Mouse (Mus musculus): ENCODE results near the gene Hivep2.

Gene Hivep2

DNA sequence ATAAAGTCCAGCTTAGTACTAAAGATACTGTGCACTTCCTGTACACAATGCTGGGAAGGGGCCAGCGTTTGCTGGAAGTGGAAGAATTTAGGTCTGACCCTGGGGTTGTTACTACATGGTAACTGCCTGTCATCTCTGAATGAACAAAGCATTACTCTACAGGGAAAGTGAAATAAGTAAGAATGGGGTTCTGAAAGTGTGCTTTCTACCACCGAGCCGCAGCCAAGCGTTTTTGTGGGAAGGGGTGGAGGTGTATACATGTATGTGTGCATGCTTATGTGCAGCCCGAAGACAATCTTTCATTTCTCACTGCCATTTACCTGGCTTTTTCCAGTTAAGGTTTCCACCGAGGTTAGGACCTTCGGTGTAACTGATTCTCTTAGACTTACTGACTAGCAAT, 121.4 kb downstream of the Hivep2 start:
- DNase-seq, result peak; percentile 30 to 39

DNA sequence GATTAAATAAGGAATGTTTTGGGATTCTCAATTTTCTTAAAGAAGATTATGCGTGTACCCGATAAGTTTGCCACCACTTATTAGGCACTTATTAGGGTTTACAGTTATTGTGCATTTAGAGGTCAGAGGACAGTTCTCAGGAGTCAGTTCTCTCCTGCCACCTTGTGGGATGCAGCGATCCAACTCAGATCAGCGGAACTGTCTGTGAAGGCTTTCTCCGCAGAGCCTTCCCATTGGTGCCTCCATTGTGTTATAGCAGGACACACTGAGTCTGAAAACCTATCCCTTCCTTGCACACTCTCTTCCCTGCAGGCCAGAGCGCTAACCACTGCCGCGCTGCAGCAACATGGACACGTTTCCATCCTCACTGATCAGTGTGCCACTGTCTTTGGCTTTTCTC, 123.6 kb downstream of the Hivep2 start:
- DNase-seq, result peak in 1 of 2 experiments; percentile 24

DNA sequence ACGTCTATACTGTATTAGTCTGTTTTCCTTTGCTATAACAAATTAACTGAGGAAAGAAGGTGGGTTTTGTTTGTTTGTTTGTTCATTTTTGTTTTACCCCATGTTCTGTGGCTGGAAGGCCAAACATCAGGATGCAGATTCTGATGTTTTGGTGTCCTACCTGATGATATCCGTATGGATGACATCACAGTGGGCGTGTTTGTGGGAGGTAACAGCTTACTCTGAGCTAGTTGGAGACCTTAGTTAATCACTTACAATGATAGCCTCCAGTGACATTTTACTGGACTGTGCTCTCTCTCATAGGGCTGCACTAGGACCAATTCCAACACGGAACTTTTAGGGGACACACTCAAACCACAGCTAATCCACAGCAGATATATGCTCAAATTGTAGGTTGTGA, 128.2 kb downstream of the Hivep2 start:
- no peak for DNase-seq

DNA sequence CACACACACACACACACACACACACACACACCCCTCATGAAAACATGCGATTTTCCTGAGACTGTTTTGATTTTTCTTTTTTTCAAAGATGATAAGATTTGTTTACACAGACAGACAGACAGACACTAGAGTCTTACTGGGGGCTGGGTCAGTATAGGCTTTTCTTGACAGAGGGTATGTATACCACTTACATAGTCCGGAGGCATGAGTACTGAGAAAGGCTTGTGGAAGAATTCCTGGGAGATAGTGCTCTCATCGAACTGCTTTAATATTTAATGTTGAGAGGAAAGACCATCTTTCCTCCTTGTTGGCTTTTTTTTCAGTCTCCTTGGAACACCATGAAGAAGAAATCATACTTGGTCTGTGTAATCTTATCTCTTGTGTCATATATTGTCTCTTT, 130.2 kb downstream of the Hivep2 start:
- DNase-seq, result no peak

DNA sequence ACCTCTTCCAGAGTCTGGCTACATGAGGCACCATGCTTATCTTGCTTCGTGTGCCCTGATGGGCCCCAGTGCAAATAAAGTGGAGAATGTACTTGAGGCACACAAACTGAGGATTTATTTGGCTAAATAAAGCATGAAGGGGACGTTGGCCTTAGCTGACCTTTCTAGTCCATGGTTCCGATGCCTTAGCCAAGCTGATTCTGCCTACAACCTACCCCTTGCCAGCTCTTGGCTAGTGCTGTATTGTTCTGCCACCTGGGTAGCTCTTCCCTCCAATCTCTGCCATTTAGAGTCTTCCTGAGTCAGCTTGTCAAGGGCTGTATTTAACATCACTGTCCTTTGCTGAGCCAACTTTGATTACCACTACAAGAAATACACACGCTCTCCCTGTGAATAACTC, 133.3 kb downstream of the Hivep2 start:
- DNase-seq, result no peak

DNA sequence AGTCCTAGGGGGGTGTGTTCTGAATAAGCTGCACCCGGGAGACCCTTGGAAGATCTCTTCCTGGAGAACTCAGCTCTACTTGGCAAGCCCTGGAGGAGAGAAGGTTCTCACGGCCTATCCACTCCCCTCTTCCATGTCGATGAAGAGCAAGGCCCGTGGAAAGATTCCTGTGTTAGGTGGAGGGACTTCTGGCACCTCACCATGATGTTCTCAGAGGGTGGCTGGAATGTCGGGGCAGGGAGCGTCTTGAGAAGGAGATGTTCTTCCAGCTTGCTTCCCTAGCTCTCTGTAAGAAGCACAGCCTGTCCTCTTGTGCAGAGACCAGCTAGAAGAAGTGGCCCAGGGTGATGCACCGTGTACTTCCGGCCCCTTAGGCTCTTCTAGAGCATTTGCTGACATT, 134.2 kb downstream of the Hivep2 start:
- no peak for DNase-seq

DNA sequence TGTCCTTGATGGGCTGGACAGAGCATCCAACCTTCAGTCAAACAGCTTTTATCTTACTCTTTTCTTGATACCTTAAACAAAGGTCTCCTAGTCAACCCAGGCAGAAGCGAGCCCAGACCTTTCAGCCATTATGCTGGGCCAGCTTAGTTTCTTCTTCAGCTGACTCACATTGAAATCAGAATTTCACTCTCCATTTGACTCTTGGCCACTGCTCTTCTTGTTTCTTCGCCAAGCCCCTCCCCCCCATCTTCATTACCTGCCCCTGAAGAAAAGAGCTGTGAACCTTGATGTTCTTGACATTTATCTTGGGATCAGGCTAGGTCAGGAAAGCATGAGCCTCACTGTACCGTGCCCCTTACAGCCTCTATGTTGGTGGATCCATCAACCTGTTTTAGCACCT, 135.0 kb downstream of the Hivep2 start:
- no peak for DNase-seq

DNA sequence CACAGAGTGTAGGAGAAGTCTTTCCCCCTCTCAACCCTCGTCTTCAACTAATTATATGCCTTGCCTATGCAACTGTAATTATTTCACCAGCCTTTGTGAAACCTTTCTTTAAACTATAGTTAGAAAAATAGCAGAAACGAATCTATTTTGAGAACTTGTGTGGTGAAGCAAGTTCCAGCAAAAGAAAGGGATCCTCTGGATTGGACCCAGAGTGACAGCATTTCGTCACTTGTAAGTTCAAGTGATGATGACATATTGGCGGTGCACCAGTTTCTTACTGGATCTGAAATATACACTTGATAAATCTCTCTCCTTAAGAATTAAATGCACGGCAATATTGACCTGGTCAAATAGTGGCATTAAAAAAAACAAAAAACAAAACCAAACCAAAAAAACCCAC, 136.1 kb downstream of the Hivep2 start:
- no peak for DNase-seq

DNA sequence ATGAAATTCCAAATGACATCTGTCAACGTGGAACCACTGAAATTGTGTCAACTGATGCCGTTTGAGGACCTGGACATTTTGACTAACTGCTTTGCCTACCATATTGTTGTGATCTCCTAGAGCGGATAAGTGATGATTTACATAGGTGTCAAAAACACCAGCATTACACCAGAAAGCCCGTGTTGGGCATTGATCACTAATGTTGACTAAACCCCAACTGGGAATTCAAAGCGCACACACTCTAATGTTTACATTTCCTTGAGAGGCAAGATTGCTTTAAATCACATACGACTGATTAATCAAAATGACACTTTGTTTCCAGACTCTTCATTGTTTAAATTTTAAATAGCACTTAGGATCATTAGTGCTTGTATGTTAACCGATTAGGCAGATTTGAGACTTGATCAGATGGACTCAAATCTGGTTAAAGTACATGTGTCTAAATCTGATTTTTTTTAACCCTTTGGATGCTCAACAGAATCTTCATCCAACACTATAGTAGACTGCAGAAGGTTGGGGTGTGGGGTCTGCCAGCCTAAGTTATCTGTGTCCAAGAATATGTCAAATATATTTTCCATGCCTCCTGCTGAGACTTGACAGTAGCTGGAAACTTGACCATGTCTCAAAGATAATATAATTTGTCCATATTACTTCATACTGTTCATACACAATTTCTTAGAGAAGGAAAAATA, 142.3 kb downstream of the Hivep2 start:
- DNase-seq, result no peak

DNA sequence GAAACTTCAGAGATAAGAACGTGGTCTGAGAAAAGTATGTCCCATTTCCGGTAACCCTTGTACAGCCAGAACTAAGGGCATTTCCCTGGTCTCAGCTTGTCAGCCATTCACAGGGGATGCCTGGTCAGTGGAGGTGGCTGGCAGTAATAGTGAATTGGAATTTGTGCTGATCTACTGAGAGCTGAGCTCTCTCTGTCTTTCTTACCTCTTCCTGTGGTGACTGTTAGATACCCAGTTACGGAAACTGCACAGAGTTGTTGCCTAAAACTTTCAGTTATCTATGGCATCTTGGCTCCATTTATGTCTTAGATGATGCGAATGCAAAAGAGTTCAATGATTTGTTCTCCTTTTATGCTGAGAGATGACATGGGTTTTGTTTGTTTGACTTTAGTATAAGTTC, 150.0 kb downstream of the Hivep2 start:
- no peak for DNase-seq

DNA sequence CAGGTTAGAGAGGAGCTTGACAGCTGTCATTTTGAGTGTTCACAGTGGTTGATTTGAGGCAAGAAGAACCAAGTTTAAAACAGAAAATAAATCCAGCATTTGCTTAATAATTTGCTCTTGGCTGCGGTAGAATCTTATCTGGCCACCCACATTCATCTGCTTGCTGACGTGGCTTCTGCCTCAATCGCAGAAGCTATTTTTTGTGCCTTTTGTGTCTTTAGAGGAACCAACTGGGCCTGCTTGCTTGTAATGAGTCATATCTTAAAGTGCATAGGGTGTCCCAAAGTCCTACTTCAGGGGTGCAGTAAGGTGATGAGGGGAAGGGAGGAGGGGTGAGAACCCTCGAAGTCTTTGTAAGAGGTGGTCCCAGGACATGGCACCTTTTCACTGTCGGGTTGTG, 151.1 kb downstream of the Hivep2 start:
- no peak for DNase-seq

DNA sequence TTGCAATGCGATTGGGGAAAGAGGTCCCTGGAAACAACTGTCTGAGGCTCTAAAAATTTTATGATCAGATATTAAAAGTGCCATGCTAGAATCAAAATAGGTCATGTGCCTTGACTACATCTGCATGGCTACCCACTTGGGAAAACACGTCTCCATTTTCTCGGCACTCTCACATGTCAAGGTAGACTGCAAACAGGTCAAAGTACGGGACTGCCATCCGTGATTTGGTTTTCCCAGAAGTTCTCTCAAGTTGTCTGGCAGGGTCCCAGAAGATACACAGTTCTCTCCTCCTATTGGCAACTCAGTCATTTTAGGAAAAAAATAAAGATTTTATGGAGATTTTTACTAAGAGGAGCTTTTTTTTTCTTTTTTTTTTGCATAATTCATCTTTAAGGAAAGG, 153.3 kb downstream of the Hivep2 start:
- DNase-seq, result no peak

DNA sequence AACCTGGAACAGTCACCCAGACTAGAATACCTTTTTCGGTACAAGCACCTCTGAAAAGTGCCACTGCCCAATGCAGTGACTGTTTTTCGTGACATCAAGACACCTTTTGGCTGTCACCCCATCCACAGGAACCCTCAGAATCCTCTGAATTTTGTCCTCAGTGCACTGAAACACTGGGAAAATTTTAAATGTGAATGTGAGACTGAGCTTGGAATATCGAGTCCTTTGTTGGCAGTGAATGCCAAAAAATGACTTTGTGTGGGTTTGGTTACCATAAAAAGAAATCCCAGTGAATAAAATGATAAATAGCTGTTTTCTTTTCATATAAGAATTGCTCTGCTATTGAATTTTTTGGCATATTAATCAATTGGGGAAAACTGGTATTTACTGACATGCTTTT, 154.6 kb downstream of the Hivep2 start:
- no peak for DNase-seq

DNA sequence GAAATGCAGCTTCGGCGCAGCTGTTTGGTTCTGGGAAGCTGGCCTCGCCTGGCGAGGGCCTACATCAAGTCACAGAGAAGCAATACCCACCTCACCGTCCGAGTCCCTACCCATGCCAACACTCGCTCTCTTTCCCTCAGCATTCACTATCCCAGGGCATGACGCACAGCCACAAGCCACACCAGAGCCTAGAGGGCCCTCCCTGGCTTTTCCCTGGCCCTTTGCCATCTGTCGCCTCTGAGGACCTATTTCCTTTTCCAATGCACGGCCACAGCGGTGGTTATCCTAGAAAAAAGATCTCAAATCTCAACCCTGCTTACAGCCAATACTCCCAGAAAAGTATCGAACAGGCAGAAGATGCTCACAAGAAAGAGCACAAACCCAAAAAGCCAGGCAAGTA, 162.0 kb downstream of the Hivep2 start:
- no peak for DNase-seq

DNA sequence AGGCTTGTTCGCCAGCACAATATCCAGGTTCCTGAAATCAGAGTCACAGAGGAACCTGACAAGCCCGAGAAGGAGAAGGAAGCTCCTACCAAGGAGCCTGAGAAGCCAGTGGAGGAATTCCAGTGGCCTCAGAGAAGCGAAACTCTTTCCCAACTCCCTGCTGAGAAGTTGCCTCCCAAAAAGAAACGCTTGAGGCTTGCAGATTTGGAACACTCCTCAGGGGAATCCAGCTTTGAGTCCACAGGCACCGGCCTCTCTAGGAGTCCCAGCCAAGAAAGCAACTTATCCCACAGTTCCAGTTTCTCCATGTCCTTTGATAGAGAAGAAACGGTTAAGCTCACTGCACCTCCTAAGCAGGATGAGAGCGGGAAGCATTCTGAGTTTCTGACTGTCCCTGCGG, 164.4 kb downstream of the Hivep2 start:
- no peak for DNase-seq

DNA sequence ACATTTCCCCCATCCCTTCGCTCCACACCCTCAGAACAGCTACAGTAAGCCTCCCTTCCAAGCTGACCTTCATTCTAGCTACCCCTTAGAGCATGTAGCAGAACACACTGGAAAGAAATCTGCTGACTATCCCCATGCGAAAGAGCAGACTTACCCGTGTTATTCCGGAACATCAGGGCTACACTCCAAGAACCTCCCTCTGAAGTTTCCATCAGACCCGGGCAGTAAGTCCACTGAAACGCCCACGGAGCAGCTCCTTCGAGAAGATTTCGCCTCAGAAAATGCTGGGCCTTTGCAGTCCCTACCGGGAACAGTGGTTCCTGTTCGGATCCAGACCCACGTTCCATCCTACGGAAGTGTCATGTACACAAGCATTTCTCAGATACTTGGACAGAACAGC, 165.4 kb downstream of the Hivep2 start:
- DNase-seq, result no peak

DNA sequence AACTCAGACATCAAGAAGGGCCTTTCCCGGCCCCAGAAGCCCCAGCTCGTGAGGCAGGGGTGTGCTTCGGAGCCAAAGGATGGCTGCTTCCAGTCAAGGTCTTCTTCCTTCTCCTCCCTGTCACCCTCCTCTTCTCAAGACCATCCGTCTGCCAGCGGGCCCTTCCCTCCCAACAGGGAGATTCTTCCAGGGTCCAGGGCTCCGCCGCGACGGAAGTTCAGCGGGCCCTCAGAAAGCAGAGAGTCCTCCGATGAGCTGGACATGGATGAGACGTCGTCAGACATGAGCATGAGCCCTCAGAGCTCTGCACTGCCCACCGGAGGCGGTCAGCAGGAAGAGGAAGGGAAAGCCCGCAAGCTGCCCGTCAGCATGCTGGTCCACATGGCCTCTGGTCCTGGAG, 166.2 kb downstream of the Hivep2 start:
- DNase-seq, result no peak

DNA sequence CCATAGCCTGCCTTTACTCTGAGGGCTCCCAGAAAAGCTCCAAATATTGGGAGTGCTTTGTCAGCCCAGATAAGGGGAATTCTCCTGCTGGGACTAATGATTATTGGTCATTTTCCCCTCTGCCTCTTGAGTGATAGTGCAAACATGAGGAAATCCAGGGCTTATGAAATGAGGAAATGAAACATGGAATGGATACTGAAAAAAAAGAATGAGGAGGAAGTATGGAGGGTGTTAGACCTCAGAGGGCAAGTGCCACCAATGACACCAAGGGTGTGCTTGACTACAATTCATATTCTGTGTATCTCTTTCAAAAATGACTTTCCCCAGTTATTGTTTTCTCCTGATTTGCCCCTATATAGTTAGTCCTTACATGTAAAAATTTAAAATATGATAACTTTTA, 167.1 kb downstream of the Hivep2 start:
- no peak for DNase-seq

DNA sequence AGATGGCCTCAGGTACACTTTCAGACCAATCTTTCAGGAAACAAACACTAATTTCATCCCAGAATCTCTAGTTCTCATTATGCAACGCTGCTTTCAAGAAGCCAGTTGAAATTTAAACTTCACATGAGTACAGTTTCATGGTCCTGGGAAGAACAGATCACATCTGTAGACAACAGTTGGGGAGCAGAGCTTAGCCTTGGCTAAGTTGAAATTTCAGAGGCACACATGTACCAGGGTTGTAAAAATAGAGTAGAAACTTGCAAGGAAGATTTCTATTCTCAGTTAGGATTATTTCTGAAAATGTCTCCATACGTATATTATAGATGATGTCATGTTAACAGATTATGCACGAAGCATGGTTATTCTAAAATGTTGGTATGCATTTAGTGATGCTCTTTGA, 172.8 kb downstream of the Hivep2 start:
- DNase-seq, result no peak

DNA sequence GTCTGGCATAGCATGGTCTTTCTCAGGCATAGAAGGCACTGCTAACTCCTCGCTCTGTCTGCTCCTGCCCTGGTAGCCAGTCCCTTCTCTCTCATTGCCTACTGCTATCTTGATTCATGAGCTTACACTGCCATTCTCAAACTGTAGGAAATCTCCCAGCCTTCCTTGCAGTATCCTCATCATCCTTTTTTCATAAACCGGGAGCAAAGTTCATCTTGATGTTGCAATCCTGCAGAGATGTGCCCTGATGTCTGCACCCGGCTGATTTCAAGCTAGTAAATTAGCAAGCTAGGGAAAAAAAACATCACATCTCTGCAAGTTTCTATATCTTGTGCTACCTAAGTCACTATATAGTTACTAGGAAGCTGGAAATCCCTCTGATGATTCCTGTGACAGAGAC, 179.0 kb downstream of the Hivep2 start:
- no peak for DNase-seq

DNA sequence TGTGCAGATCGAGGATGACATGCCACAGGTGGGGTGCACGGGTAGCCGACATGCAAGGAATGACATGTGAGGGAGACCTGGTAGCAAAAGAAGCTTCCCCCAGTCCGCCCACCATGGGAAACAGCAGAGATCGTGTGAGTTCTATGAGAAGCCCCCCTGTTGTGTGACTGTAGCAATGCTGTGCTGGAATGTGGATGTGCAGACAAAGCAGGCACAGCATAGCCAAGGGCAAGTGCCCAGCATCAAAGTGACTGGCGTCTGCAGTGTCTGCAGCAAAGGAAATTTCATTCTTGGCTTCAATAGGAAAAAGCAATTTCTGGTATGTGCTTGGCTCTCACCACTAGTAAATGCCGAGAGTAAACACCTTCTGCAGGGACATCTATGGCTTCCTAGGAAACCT, 199.0 kb downstream of the Hivep2 start:
- DNase-seq, result no peak

DNA sequence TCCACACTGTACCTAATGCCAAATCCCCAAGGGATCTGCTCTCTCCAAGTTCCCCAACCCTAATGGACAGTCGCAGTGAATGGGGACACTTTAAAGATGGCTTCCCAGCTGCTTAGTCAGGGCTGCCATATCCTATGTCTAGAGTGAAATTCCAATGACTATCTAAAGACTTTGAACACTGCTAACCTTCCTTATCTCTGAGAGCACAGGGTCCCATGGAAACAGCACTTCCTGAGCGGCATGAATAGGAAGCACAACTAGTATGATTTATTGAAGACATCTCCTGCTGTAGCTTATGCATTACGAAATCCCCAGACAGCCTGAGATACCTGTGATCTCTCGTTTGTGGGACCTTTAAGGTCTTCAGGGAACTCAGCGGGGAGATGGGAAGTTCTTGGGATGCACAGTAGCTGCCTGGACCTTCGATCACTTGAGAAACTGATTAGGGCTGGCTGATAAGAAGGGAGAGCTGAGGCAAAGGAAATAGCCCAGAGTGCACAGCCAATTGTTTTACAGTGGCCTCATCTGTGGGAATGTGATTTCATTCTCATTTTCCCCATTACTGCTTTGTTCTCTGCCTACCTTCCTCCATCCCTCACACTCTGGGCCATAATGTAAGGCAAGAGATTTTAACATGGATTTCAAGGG, 202.4 kb downstream of the Hivep2 start:
- DNase-seq, result no peak

DNA sequence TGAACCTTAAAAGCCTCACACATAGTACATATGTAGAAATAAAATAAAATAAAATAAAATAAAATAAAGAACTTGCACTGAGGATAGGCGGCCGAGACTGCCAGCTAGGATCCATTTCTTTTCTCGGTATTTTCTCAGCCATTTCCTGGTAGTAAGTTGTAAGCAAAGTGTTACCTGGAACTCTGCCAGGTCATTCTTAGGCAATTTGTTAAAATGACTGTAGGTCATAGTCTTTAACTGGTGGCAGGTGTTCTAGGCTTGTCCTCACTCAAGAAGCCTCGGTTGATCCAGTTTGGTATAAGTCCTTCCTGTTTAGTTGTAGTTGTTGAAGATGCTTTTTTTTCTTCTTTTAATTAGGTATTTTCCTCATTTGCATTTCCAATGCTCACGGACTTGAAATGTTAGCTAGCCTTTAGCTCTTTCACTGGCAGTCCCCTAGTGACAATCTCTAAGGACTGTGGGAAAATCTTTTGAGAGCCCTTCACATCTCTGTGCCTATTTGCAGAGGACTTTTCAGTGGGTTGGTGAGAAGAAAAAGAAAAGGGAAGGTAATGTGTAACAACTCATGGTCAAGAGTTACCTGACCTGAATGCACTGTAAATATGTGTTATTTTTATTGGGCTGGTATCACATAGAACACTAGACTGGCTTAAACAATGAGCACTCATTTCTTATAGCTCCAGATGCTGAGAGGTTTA, 203.1 kb downstream of the Hivep2 start:
- DNase-seq, result no peak

DNA sequence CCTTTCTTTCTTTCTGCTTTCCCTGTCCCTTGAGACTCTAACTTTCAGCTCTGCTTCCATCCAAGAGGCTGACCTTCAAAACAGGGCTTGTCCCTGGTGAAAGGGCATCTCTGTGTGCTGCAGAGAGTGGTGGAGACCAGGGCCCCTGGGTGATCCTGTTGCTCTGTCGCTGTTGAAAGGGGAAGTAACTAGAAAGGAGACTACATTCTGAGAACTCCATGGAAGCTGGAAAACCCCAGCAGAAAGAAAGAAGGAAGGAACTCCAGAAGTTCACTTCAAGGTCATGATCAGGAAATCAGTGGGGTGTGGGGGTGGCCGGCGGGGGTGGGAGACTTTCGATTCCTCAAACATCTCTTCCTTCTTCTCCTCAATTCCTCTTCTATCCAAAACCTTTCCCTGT, 208.2 kb downstream of the Hivep2 start:
- no peak for DNase-seq

All from B cell, adult 2 months (primary cell).